Comparison of ENCODE assay signal across 33 mouse cellular contexts in the genomic region with DNA sequence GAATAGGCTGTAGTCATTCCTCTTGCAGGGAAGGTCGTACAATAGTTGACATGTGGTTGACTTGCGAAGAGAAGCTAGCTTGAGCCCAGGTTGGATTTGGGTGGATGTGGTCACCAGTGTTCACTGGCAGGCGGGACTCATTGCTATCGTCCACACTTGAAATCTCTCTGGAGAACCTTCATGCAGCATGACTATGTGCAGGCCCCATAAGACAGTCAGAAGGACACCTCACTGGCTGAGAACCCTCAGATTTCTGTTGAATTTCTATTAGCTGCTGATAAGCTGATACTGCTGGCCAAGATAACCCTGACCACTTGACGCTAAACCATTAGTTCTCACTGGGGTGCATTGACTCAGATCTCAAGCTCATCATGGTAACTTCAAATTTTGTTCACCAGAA.
"Had no signal": no experiment of that assay in that cellular context is flagged by ENCODE, and none has a peak within 500 bp of the region (broad histone marks: within the 10 kb centered on the region; RNA-seq: fewer than 3 reads in every experiment).

No protein-coding gene starts in this region.

- H3K27me3 ChIP-seq: heart, embryonic 12.5 days; heart, embryonic 13.5 days; heart, embryonic 15.5 days; hindbrain, embryonic 12.5 days; hindbrain, embryonic 15.5 days; kidney, embryonic 15.5 days had no signal

- H3K9ac ChIP-seq: heart, embryonic 12.5 days; heart, embryonic 13.5 days; heart, embryonic 15.5 days; hindbrain, embryonic 12.5 days; hindbrain, embryonic 13.5 days; hindbrain, embryonic 14.5 days; hindbrain, embryonic 15.5 days; kidney, embryonic 15.5 days had no signal

- H3K4me3 ChIP-seq: heart, embryonic 12.5 days; heart, embryonic 13.5 days; heart, embryonic 15.5 days; hindbrain, embryonic 10.5 days; hindbrain, embryonic 12.5 days; hindbrain, embryonic 13.5 days; hindbrain, embryonic 15.5 days; kidney, embryonic 15.5 days; layer of hippocampus, adult 2 months; left cerebral cortex, adult 2 months had no signal

- H3K36me3 ChIP-seq: heart, embryonic 12.5 days; heart, embryonic 13.5 days; heart, embryonic 15.5 days; hindbrain, embryonic 10.5 days; hindbrain, embryonic 12.5 days; hindbrain, embryonic 13.5 days; hindbrain, embryonic 15.5 days; kidney, embryonic 15.5 days had no signal

- ATAC-seq: hindbrain, embryonic 16.5 days; hindbrain, postnatal 0 days; inflammation-experienced regulatory T-cells, adult 6 months; intestine, embryonic 16.5 days; intestine, postnatal 0 days had no signal

- H3K27ac ChIP-seq: heart, embryonic 13.5 days; heart, embryonic 15.5 days; hindbrain, embryonic 10.5 days; hindbrain, embryonic 12.5 days; hindbrain, embryonic 13.5 days; hindbrain, embryonic 14.5 days; hindbrain, embryonic 15.5 days; hindbrain, postnatal 0 days; kidney, embryonic 15.5 days; kidney, postnatal 0 days; layer of hippocampus, adult 2 months had no signal

- H3K4me2 ChIP-seq: heart, embryonic 11.5 days; heart, embryonic 12.5 days; heart, embryonic 13.5 days; heart, embryonic 15.5 days; hindbrain, embryonic 12.5 days; hindbrain, embryonic 13.5 days; hindbrain, embryonic 14.5 days; hindbrain, embryonic 15.5 days; kidney, embryonic 15.5 days had no signal

- H3K9me3 ChIP-seq: heart, embryonic 12.5 days; heart, embryonic 13.5 days; heart, embryonic 15.5 days; hindbrain, embryonic 10.5 days; hindbrain, embryonic 12.5 days; hindbrain, embryonic 13.5 days; hindbrain, embryonic 15.5 days; kidney, embryonic 15.5 days had no signal

- DNase-seq: heart, postnatal 14 days; heart, postnatal 36 days; heart, postnatal 4 days; kidney, adult 11 months; kidney, adult 18-20 months; kidney, adult 2 months; kidney, adult 8-10 months; kidney, adult 9 months; kidney, postnatal 10 days; kidney, postnatal 14 days; kidney, postnatal 25 days; kidney, postnatal 36 days; kidney, postnatal 4 days; layer of hippocampus, adult 9-11 months; layer of hippocampus, postnatal 36 days had no signal
